Mouse (Mus musculus): ENCODE measurements around the gene Susd2.

The Susd2 gene

GRCm38 (mm10) chr10:75643741-75644343 lies at the start of gene Susd2:
Gene Susd2, minus strand, starts transcription at chr10:75644008.
- DNase-seq (ENCODE audit: low spot score) = no peak

- DNase-seq (ENCODE audit: low spot score) = no peak
These were observed 44.8 kb upstream of the Susd2 start for GRCm38 (mm10) chr10:75688598-75688997.

DNA sequence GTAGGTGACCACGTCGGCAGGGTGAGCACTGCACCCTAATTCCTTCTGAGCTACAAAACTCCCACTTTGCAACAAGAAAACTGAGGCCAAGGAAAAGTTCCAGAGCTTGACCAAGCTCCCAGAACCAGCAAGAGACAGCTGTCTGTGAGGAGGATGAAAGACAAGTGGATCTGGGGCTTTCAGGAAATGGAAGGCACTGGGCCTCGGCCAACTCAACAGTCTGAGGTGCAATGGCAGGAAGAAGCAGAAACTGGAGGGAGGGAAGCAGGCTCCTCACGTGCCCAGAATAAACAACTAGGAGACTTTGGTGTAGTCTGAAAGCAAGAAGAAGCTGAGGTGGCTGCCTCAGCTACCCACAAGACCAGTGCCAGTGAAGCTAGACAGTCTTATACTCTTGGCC lies 42.9 kb upstream of the Susd2 start:
- no peak for DNase-seq (ENCODE audit: low spot score)

DNA sequence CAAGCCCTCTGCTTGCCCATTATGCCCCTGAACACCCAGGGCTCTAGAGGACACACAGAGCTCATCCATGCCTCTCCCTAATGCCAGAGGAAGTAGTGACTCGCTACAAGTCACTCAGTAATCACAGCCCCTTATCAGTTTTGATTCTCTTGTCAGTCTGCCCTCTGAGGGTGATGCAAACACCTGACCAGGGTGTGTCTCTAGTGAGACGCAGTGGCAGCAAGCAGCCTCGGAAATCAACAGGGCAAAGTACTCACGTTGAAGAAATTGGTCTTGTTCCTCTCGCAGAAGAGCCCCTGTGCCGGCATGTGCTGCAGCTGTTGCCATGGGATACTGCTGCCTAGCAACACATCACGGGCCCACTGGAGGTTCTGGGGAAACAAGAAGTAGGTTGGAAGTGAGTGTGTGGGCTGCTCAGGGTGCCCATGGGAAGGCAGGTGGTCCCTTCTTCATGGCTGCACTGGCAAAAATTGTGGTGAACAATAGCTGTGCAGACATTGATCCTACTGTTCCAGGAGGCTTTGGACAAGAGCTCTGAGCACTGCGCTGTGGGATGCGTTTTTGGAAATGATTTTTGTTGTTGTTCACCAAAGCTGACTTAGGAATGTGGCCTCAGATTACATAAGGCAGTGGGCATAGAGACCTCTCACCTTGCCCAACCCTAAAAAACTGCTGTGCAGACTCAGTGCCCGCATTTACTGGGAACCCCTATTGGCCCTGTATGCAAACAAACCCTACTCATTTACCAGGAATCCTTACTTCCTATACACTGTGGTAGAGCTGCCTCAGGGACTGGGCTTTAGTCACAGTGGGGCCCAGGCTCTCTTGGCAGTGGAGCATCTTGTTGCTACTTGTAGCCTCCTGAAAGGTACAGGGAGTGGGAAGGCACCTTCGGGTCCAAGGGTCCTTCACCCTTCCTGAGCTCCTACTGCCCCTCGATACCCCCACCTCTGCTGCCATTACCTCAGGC lies 40.5 kb upstream of the Susd2 start:
- no peak for DNase-seq (ENCODE audit: low spot score)

- DNase-seq (ENCODE audit: low spot score) = no peak
These were observed 36.8 kb upstream of the Susd2 start for GRCm38 (mm10) chr10:75680574-75681001.

DNA sequence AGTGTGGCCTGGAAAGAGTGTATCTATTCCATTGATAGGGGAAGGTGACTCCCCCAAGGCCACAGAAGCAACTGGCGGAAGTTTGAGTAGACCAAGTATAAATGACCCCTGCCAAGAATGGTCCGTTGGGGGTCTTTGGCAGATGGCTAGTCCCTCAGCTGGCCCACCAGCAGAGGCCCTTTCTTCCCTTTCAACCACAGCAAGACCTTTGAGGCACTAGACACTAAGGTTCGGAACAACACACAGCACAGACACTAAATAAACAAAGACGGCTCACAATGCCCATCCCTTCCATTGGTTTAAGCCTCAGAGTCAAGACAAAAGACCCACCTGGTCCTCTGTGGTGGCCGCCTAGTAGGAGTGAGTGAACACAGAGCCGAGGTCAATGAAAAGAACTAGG lies 35.4 kb upstream of the Susd2 start:
- no peak for DNase-seq (ENCODE audit: low spot score)

DNA sequence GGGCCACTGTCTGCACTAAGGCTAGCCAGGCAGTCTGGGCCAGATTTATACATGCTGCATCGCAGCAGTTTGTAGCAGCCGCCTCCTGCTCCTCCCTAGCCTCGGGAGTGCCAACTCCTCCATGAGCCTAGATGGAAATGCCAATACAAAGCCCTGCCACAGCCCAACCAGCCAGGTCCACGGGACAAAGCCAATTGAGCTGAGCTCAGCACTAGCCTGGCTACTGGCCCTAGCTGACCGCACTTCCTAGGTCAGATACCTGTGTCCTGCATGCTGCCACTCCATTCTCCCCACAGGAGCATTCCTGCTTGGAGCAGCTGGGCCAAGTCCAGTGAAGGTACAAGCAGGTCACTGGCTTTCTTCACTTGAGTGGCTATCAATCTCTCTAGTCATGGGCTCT lies 34.2 kb upstream of the Susd2 start:
- no peak for DNase-seq (ENCODE audit: low spot score)

DNA sequence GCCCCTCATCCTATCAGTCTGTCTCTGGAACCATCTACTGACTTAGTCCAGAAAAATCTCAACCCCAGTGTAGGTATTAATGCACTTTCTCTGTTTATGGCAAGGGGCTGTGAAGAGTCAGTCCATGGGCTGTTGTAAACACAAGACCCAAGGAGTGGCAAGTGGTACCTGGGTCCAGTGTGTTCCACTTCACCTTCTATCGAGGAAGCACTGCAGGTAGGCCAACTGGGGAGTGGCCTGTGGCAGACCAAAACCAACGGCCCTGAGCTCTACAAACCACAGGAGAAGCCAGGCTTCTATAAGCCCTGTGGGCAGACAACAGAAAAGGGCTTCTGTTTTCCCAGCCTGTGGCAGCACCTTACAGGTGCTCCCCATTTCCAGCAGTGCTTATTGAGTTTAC lies 33.8 kb upstream of the Susd2 start:
- DNase-seq (ENCODE audit: low spot score) = no peak

GRCm38 (mm10) chr10:75676819-75677565 lies 33.2 kb upstream of the Susd2 start:
- DNase-seq (ENCODE audit: low spot score) = no peak

DNA sequence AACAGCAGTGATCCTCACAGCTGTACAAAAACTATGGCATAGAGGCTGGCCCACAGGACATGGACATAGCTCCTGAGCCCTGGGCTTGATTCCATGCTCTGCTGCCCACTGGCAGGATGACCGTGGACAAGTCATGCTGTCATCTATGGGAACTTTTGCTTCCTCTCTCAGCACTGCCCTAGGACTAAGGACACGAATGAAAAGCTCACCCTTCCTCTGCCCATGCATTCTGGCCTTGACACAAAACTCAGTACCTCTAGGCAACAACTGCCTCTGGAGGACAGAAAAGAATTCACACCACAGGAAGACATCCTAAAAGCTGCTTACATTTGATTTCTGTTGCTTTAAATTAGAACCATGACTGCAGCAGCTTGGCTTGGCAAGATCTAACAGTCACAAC lies 32.5 kb upstream of the Susd2 start:
- DNase-seq (ENCODE audit: low spot score) = no peak

GRCm38 (mm10) chr10:75675594-75675993 lies 31.8 kb upstream of the Susd2 start:
- no peak for DNase-seq (ENCODE audit: low spot score)

DNA sequence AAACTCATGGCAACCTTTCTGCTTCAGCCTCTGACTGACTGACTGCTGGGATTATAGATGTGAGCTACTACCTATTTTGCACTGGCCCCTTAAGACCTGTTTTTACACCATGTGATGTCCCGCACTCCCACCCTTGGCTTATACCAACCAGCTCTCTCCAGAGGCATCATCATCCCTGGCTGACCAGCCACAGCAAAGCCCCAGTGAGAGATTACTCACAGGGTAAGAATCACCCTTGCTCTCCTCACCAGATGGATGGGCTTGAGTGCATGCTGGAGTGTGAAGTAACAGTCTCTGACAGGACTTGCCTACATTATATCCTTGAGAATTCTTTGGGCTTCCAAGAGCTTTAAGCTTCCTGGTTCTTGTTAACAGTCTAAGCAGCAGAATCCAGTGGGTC lies 26.1 kb upstream of the Susd2 start:
- no peak for DNase-seq (ENCODE audit: low spot score)

DNA sequence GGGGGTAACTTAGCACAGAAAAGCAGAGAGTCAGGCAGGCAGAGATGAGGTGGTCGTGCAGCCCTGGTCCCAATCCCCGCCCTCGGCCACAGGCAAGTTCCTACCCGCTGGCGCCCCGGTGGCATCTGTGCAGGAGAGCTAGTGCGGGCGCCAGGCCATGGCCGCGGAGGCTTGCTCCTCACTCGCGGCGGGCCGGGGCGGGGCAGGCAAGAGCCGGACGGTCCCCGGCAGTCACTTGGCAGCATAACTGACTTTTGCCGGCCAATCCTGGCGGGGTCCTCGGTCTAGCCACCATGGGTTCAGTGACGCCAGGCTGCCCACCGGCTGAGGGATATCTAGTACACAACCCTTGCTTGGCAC lies 24.1 kb upstream of the Susd2 start:
- peak; percentile 48 for DNase-seq (ENCODE audit: low spot score)

DNA sequence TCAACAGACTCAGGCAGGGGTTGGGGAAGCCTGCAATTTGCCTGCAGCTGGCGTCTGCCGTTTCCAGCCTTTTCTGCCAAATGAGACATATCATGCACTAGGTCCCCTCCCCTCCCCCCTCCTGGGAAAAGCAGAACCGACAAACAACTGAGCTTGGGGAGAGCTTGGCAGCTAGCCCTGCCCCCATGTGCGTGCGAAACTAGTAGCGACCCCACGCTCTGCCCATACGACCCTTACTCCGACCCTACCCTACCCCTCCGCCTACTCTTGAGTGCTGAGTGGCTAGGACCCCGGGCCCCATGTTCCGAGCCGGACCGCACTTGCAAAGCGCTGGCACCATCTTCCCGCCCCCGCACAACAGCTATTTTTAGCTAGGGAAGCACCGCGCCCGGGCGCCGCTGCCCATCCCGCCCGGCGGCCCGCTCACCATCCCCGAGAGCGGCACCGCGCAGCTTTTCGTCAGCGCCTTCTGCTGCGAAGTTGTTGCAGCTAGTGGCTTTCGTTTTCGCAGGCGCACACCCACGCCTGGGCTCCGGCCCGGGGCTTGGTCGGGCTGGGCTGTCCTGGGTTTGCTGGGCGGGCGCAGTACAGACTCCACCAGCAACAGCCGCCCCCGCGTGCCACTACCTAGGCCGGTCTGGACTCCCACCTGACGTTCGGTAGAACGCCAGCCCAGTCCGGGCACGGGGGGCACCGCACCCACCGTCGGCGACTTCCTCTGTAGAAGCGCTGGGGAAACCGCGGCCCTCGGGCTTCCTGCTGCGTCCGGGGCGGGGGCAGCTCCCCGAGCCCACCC lies 23.5 kb upstream of the Susd2 start:
- DNase-seq (ENCODE audit: low spot score) = peak; percentile 72

DNA sequence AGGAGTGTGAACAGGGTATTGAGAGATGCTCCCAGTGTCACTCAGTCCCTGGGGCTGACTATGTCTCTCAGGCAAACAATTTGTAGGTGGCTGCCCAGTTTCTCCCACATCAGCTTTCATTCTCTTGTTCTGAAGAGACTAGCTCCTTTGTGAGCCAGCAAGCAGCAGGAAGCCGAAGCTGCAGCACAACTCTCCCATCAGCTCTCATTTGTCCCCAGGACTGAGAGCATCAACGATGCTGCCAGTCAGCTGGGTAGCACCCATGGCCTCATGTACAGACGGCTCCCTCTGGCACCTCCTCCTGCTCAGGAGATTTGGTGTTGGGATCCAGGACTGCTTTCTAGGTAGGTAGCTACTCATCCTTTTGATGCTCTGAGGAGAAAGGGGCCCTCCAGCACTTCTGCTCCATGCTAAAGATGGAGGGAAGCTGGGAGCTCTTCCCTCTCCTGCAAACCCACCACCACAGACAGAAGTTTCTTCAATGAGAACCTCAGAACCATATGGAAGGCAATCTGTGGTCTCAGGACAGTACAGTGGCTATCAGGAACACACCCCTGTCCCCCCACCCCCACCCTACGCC lies 22.7 kb upstream of the Susd2 start:
- DNase-seq (ENCODE audit: low spot score) = no peak

GRCm38 (mm10) chr10:75664673-75665270 lies 21.0 kb upstream of the Susd2 start:
- DNase-seq (ENCODE audit: low spot score) = no peak

DNA sequence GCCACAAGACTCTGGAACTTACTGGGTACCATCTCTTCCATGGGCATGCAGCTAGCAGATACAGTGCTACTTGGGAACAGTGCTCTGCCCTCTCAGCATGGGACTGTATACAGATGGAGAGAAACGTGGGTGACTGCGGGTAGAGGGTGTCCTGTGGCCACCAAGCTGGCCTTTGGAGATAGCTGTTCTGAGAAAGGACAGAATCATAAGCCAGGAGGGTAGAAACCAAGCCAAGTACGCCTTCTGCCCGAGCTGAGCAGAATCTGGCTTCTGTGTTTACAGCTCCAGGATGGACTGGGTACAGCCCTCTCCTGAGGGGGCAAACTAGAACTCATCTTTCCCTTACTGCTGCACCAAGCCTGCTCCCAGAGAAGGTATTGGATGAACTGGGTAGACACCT lies 18.8 kb upstream of the Susd2 start:
- DNase-seq (ENCODE audit: low spot score) = no peak

- no peak for DNase-seq (ENCODE audit: low spot score)
These were observed 18.1 kb upstream of the Susd2 start for GRCm38 (mm10) chr10:75661876-75662275.

DNA sequence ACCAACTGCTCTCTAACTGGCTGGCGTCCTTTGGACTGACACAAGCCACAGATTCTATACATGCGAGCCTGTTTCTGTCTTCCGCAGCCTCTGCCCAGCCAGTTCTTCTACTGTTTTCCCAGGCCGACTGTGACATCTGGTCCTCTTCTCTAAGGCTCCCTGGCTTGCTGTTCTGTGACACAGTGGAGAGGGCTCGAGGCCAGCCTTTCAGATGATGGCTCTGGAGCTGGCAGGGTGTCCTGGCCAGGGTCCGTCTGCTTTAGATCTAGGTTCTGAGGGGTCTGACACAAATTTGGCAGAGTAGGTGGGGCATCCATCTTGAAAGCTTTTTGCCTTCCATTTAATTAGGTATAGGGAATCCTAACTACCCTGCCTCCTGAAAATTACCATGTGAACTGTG lies 17.6 kb upstream of the Susd2 start:
- DNase-seq (ENCODE audit: low spot score) = no peak

- DNase-seq (ENCODE audit: low spot score) = no peak
These were observed 14.0 kb upstream of the Susd2 start for GRCm38 (mm10) chr10:75657772-75658171.

GRCm38 (mm10) chr10:75657165-75657564 lies 13.4 kb upstream of the Susd2 start:
- DNase-seq (ENCODE audit: low spot score) = no peak

All from ovary, adult 18-20 months (tissue).